Mouse (Mus musculus) liver, embryonic 16.5 days (tissue): Measurements from ENCODE around the gene Krtap22-2. TPM values are rescaled to one million over a fixed set of nuclear protein-coding genes. Genes with fewer than 3 reads are reported as not detected.
"Not testable (repeated sequence)": the region's sequence is repeated elsewhere in the genome, so short reads cannot be mapped to it uniquely, and the experiment has no call there.

ENCODE experiments used
- ATAC-seq: fragments of 200-750 bp; cut with Nextera tagmentation; 2 replicates; pipeline ENCODE4 v1.8.0; 2017; ENCODE audit warnings: low read depth, mild to moderate bottlenecking, moderate number of reproducible peaks, moderate library complexity
- H3K27ac ChIP-seq: fragments of 300-500 bp; sonication (generic); 2 replicates; pipeline ENCODE4 v1.5.1; 2014; ENCODE audit warnings: mild to moderate bottlenecking, low read length
- H3K27me3 ChIP-seq: fragments of 300-500 bp; sonication (generic); 2 replicates; pipeline ENCODE4 v1.6.1; 2014; ENCODE audit warnings: low read depth, low read length, mixed read lengths; ENCODE audit not compliant: control insufficient read depth, insufficient read depth
- H3K36me3 ChIP-seq: fragments of 300-500 bp; sonication (generic); 2 replicates; pipeline ENCODE4 v1.6.1; 2014; ENCODE audit warnings: mild to moderate bottlenecking; ENCODE audit not compliant: control insufficient read depth, insufficient read depth
- H3K4me1 ChIP-seq: fragments of 300-500 bp; sonication (generic); 2 replicates; pipeline ENCODE4 v1.6.1; 2014; ENCODE audit warnings: low read depth, low read length, mixed read lengths; ENCODE audit not compliant: control insufficient read depth
- H3K4me2 ChIP-seq: fragments of 300-500 bp; sonication (generic); 2 replicates; pipeline ENCODE4 v1.6.1; 2014; ENCODE audit warnings: low read depth, low read length, mixed read lengths
- H3K4me3 ChIP-seq: fragments of 300-500 bp; sonication (generic); 2 replicates; pipeline ENCODE4 v1.5.1; 2014; ENCODE audit warnings: low read depth, mild to moderate bottlenecking, low read length
- H3K9ac ChIP-seq: fragments of 300-500 bp; sonication (generic); 2 replicates; pipeline ENCODE4 v1.6.1; 2014; ENCODE audit warnings: low read depth, low read length
- H3K9me3 ChIP-seq: fragments of 300-500 bp; sonication (generic); replicated peaks from 2 replicates; pipeline ENCODE4 v1.6.1; 2016; ENCODE audit warnings: low read length; ENCODE audit not compliant: control insufficient read depth
- WGBS: fragments of 180-500 bp; shearing (Covaris S2); extraction: QIAGEN DNeasy Blood & Tissue Kit; methylation state at CpG from one replicate; pipeline ENCODE4 v1.1.7; 2014; ENCODE audit not compliant: insufficient replicate concordance; 5-methylcytosine and 5-hydroxymethylcytosine counted together
- polyA plus RNA-seq: library from polyadenylated mRNA; unstranded; fragments of >200 nt; fragmentation: Nextera tagmentation; extraction: Ambion mirVana; gene quantifications from 2 replicates; pipeline ENCODE4 v1.2.1, GENCODE M21; 2015

Krtap22-2 gene
- not detected in 2 replicates for polyA plus RNA-seq

DNA sequence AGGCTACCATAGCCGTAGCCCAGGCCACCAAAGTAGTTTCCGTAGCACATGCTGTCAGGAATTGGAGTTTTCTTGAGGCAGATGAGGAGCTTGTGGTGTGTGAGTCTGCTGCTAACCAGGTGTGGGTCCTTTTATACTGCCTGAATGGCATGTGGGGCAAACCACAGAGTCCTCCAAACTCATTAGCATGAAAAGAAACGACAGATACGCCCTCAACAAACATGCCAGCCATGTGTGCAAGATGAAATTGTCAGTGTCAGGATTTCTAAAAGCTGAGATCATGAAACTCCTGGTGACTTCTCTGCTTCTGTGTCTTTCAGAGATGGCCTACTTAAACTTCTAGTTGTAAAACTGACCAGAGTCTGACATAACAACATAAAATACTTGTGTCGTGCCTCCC, at the start of gene Krtap22-2:
Gene Krtap22-2, minus strand, starts transcription at position 101 of the 400 bp plus-strand sequence.
- H3K9ac ChIP-seq, result no peak within 1 kb of the TSS
- no peaks in the 10 kb centered on the region for H3K4me1 ChIP-seq
- no peaks in the 10 kb centered on the region for H3K27me3 ChIP-seq
- ATAC-seq, result no peak
- H3K9me3 ChIP-seq, result no peaks in the 10 kb centered on the region
- no peak within 1 kb of the TSS for H3K27ac ChIP-seq
- no peak within 1 kb of the TSS for H3K4me2 ChIP-seq
- no peaks in the 10 kb centered on the region for H3K36me3 ChIP-seq
- no peak within 1 kb of the TSS for H3K4me3 ChIP-seq
- 57% methylated on average over 5 of the region's 5 CpGs for WGBS

- Histone ChIP-seq H3K36me3 (no peaks in the 10 kb centered on the region), H3K27ac (no peak within 1 kb of the TSS), H3K4me1 (no peaks in the 10 kb centered on the region), H3K9ac (no peak within 1 kb of the TSS), H3K27me3 (no peaks in the 10 kb centered on the region), H3K9me3 (no peaks in the 10 kb centered on the region), H3K4me3 (no peak within 1 kb of the TSS), H3K4me2 (no peak within 1 kb of the TSS)
- 72% methylated on average over 3 of the region's 3 CpGs for WGBS
- no peak for ATAC-seq
Measured at GRCm38 (mm10) chr16:89047783-89048182, 37.2 kb upstream of the Krtap22-2 start, which contains the start of gene Krtap6-5. Krtap6-5 (minus strand) TSS chr16:89047883.

DNA sequence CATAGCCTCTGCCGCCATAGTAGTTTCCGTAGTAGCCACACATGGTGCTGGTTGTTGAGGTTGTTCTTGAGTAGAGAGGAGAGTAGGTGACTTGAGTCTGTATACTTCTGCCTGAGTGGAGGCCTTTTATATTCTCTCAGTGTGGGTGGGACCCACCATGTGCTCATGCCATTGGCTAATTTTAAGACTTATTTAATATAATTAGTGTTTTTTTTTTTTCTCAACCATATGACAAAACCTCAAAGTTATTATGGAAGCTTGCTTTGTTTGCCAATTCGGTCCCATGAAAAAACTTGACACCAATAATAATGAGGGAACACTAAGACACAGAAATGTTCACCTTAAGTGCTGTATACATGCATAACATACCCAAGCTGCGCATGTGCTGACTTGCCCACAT, 30.8 kb upstream of the Krtap22-2 start, which contains the start of gene Gm10228:
Gene Gm10228, minus strand, starts transcription at position 101 of the 400 bp plus-strand sequence.
- not testable (repeated sequence) for H3K9me3 ChIP-seq, H3K36me3 ChIP-seq, H3K27me3 ChIP-seq, H3K4me1 ChIP-seq, H3K4me3 ChIP-seq, H3K9ac ChIP-seq, H3K4me2 ChIP-seq, H3K27ac ChIP-seq, ATAC-seq
- 62% methylated on average over 2 of the region's 4 CpGs for WGBS

DNA sequence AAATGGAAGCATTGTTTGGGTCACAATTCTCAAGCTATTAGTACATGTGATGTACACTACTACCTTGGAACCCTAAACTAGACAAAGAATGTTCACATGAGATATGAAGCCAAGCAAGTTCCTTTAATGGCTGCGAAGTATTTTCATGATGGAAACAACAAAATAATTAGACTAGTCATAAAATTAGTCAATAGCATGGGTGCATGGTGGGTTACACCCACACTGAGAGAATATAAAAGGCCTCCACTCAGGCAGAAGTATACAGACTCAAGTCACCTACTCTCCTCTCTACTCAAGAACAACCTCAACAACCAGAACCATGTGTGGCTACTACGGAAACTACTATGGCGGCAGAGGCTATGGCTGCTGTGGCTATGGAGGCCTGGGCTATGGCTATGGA, 20.8 kb upstream of the Krtap22-2 start, which contains the start of gene Krtap6-1:
Gene Krtap6-1, plus strand, starts transcription at position 301 of the 400 bp plus-strand sequence.
- not testable (repeated sequence) for H3K9me3 ChIP-seq, H3K36me3 ChIP-seq, H3K4me3 ChIP-seq, ATAC-seq, H3K4me1 ChIP-seq, H3K27ac ChIP-seq, H3K4me2 ChIP-seq, H3K27me3 ChIP-seq, H3K9ac ChIP-seq
- WGBS, result 83% methylated on average over 3 of the region's 3 CpGs

GRCm38 (mm10) chr16:89014984-89015383, 4.4 kb upstream of the Krtap22-2 start, which contains the start of gene Gm10229:
Gm10229 (plus strand) TSS chr16:89015284.
- not testable (repeated sequence) for H3K4me2 ChIP-seq, H3K9me3 ChIP-seq, H3K27me3 ChIP-seq, H3K36me3 ChIP-seq, H3K4me3 ChIP-seq, H3K4me1 ChIP-seq, ATAC-seq, H3K9ac ChIP-seq, H3K27ac ChIP-seq
- 58% methylated on average over 1 of the region's 3 CpGs for WGBS

DNA sequence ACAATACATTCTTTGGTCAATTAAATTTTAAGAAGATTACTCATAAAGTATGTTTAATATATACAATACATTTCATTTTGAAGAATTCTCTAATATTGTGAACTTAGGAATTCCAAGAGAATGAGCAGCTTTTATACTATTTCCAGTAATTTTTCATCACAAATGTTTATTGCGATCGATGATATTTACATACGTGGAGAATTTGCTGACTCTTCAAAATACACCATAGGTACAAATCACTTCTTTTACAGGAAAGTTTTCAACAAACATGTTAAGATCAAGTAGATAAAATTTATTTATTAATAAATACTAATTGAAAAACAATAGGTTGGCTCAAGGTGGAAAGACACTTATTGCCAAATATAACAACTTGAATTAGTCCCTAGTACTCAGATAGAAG, 3.4 kb upstream of the Krtap22-2 start:
- H3K4me2 ChIP-seq, result no peak overlapping the region

DNA sequence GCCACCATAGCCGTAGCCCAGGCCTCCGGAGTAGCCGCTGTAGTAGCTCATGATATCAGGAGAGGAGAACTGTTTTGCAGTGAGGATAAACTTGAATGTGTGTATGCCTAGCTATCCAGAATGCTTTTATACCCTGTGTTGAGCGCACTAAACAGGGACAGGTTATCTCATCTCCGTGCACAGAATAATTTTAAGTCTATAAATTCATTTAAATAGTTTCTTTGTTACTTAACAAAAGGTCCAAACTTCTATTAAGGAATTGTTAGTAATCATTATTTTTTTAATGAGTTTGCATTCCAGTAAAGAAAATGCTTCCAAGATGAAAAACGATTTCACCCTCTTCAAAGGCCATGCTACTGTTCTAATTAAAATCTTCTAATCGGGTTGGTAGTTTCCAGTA, 47.8 kb downstream of the Krtap22-2 start, which contains the start of gene Krtap16-3:
Gene Krtap16-3, minus strand, starts transcription at position 101 of the 400 bp plus-strand sequence.
- H3K9ac ChIP-seq, result no peak within 1 kb of the TSS
- H3K4me2 ChIP-seq, result no peak within 1 kb of the TSS
- H3K4me1 ChIP-seq, result no peaks in the 10 kb centered on the region
- no peaks in the 10 kb centered on the region for H3K9me3 ChIP-seq
- H3K36me3 ChIP-seq, result no peaks in the 10 kb centered on the region
- H3K4me3 ChIP-seq, result no peak within 1 kb of the TSS
- WGBS, result 70% methylated on average over 7 of the region's 7 CpGs
- no peaks in the 10 kb centered on the region for H3K27me3 ChIP-seq
- no peak for ATAC-seq
- no peak within 1 kb of the TSS for H3K27ac ChIP-seq

More for the DNA sequence above, 3.4 kb upstream of the Krtap22-2 start:
- Histone ChIP-seq H3K9me3 (no peaks in the 10 kb centered on the region), H3K27me3 (no peaks in the 10 kb centered on the region), H3K36me3 (no peaks in the 10 kb centered on the region), H3K27ac (no peak overlapping the region), H3K9ac (no peak overlapping the region), H3K4me1 (no peaks in the 10 kb centered on the region), H3K4me3 (no peak overlapping the region)
- ATAC-seq, result no peak
- 90% methylated on average over 3 of the region's 3 CpGs for WGBS

Other genes starting within 250 kb of the Krtap22-2 start
- not detected in 2 replicates for gene 2310057N15Rik, start 236.6 kb downstream of the Krtap22-2 start, polyA plus RNA-seq
- not detected in 2 replicates for gene Gm5965, start 232.9 kb downstream of the Krtap22-2 start, polyA plus RNA-seq
- not detected in 2 replicates for gene Gm20741, start 198.5 kb downstream of the Krtap22-2 start, polyA plus RNA-seq
- gene Krtap15, start 190.5 kb downstream of the Krtap22-2 start, polyA plus RNA-seq, result not detected in 2 replicates
- gene Krtap14, start 184.6 kb downstream of the Krtap22-2 start, polyA plus RNA-seq, result not detected in 2 replicates
- not detected in 2 replicates for gene Krtap19-1, start 141.3 kb downstream of the Krtap22-2 start, polyA plus RNA-seq
- gene Krtap19-2, start 136.5 kb downstream of the Krtap22-2 start, polyA plus RNA-seq, result not detected in 2 replicates
- not detected in 2 replicates for gene Krtap19-3, start 132.7 kb downstream of the Krtap22-2 start, polyA plus RNA-seq
- not detected in 2 replicates for gene Krtap19-4, start 125.7 kb downstream of the Krtap22-2 start, polyA plus RNA-seq
- gene Krtap19-5, start 114.3 kb downstream of the Krtap22-2 start, polyA plus RNA-seq, result not detected in 2 replicates
- not detected in 2 replicates for gene Krtap19-9b, start 78.5 kb downstream of the Krtap22-2 start, polyA plus RNA-seq
- not detected in 2 replicates for gene Krtap16-3, start 47.9 kb downstream of the Krtap22-2 start, polyA plus RNA-seq
- gene Gm10229, start 4.5 kb upstream of the Krtap22-2 start, polyA plus RNA-seq, result not detected in 2 replicates
- not detected in 2 replicates for gene Krtap6-1, start 20.9 kb upstream of the Krtap22-2 start, polyA plus RNA-seq
- gene Gm10228, start 30.7 kb upstream of the Krtap22-2 start, polyA plus RNA-seq, result not detected in 2 replicates
- gene Krtap6-5, start 37.1 kb upstream of the Krtap22-2 start, polyA plus RNA-seq, result not detected in 2 replicates
- gene 1110025L11Rik, start 53.2 kb upstream of the Krtap22-2 start, polyA plus RNA-seq, result not detected in 2 replicates
- not detected in 2 replicates for gene Krtap6-3, start 73.3 kb upstream of the Krtap22-2 start, polyA plus RNA-seq
- not detected in 2 replicates for gene Gm6358, start 130.1 kb upstream of the Krtap22-2 start, polyA plus RNA-seq
- gene Gm10061, start 140.3 kb upstream of the Krtap22-2 start, polyA plus RNA-seq, result not detected in 2 replicates
- not detected in 2 replicates for gene Gm9789, start 147.2 kb upstream of the Krtap22-2 start, polyA plus RNA-seq
- gene Gm7735, start 158.7 kb upstream of the Krtap22-2 start, polyA plus RNA-seq, result not detected in 2 replicates
- gene 1110057P08Rik, start 164.0 kb upstream of the Krtap22-2 start, polyA plus RNA-seq, result not detected in 2 replicates
- gene Krtap20-2, start 195.1 kb upstream of the Krtap22-2 start, polyA plus RNA-seq, result not detected in 2 replicates